Mouse (Mus musculus): ENCODE results near the gene Pitpna.
"Not testable (repeated sequence)": the region's sequence is repeated elsewhere in the genome, so short reads cannot be mapped to it uniquely, and the experiment has no call there.

Gene Pitpna

GRCm38 (mm10) chr11:75594431-75594830 is 6.5 kb downstream of the Pitpna start:
- DNase-seq, result no peak

- DNase-seq, result no peak
These were observed 7.5 kb downstream of the Pitpna start for GRCm38 (mm10) chr11:75595404-75595803.

DNA sequence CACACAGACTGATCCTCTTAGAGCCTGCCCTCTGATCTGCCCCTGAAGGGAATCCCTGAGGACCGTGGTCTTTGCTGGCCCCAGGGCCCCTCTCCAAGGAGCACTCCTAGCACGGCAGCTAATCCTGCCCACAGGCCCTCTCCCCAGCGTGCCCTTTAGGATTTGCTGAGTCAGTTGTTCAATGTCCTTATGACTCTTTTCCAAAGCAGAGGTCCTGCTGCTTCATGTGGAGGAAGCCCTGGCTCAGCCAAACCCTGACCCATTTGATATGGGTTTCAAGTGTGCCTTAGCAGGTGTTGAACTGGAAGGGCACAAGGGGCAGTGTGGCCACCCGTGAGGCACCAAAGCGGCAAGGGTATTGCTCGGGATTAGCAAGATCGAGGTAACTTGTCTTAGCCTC is 7.9 kb downstream of the Pitpna start:
- no peak for DNase-seq

GRCm38 (mm10) chr11:75596726-75597255 is 8.9 kb downstream of the Pitpna start:
- no peak for DNase-seq

DNA sequence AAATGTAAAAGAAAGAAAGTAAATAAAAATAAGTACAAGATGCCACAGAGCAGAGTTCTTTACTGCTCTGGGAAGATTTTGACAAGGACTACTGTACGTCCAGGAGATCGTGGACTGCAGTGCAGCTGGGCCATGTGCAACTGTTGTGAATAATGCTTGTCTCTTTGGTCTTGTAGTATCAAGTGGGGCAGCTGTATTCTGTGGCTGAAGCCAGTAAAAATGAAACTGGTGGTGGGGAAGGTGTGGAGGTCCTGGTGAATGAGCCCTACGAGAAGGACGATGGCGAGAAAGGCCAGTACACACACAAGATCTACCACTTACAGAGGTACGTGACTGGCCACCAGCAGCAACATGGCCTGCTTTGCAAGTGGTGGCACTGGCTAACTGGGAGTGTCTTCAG is 10.1 kb downstream of the Pitpna start:
- no peak for DNase-seq

GRCm38 (mm10) chr11:75599802-75600201 is 11.9 kb downstream of the Pitpna start:
- not testable (repeated sequence) for DNase-seq

DNA sequence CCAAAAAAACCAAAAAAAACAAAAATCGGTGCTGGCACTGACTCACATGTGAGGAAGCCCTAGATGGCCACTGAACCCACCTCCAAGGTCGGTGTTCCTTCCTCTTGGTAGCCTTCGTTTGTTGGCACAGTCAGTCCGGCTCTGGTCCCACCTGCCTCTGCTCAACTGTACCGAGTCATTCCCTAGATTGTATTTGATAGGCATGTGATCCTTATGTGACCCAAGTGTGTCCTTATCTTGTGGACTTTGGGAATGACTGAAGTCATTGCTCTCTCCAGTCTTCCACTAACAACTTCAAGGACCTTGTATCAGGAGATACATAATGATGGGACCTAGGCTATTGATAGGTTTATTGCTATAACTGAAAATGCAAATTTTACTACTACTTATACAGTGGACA is 16.9 kb downstream of the Pitpna start:
- no peak for DNase-seq

- no peak for DNase-seq
These were observed 17.4 kb downstream of the Pitpna start for GRCm38 (mm10) chr11:75605318-75605717.

- no peak for DNase-seq
These were observed 20.9 kb downstream of the Pitpna start for GRCm38 (mm10) chr11:75608776-75609175.

DNA sequence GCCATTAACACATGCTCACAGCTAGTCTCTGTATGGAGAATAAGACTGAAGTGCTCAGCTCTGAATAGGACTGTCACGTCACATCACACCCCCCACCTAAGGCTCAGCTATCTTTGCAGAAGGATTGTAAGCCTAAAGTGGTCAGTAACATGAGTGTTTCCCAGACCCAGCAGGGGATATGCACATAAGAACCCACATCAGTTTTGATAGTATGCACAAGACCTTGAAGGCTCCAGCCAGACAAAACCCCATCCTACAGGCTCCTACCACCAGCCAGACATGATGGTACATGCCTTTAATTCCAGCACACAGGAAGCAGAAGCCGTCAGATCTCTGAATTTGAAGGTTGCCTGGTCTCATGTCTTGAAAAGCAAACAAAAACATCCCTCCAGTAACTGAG is 22.1 kb downstream of the Pitpna start:
- no peak for DNase-seq

DNA sequence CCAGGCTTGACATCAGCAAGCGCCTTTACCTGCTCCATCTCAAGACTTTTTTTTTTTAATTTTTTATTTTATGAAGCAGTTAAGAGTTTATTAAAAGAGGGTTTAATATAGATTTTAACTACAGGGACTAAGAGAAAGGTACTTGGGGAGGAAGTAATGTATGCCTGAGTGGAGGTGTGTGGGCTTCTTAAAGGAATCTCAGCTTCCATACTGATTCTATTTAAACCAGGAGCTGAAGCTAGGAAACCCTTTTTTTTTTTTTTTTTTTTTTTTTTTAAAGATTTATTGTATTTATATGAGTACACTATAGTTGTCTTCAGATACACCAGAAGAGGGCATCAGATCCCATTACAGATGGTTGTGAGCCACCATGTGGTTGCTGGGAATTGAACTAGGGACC is 26.9 kb downstream of the Pitpna start:
- no peak for DNase-seq

DNA sequence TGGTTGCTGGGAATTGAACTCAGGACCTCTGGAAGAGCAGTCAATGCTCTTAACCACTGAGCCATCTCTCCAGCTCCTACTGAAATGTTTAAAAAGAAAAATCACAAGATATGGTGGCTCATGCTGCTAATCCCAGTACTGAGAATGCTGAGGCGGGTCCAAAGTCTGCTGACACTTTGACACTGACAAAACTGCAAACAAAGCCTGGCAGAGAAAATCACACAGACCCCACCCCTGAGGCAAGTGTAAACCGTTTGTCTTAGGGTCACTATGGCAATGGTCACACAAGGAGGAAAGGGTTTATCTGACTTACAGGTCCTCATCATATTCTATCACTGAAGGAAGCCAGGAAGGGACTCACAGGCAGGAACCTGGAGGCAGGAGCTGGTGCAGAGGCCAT is 27.7 kb downstream of the Pitpna start:
- DNase-seq, result no peak

GRCm38 (mm10) chr11:75619133-75619532 is 31.2 kb downstream of the Pitpna start:
- no peak for DNase-seq

DNA sequence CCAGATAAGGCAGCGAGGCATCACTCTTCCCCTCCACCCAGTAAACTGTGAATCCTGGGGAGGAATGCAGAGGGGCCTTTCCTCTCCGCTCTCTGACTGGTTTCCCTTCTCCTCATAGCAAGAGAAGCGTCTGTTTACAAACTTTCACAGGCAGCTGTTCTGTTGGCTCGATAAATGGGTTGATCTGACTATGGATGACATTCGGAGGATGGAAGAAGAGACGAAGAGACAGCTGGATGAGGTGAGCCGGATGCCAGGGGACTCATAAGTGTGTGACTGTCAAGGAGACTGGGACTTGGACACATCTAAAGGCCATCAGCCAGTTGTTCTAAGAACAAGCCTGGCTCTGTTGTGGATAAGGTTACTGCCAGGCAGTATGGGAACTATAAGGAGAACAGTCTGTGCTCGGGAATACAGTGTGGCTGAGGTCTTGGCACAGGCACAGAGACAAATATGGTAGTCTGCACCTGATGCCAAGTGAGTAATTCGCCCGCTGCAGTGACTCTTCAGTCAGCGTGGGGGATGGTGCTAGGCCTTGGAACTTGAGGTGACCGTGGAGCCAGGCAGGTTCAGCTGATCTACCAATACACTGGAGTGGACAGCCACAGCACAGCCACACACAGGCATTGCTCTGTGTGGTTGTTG is 32.4 kb downstream of the Pitpna start:
- DNase-seq, result peak; percentile 79

DNA sequence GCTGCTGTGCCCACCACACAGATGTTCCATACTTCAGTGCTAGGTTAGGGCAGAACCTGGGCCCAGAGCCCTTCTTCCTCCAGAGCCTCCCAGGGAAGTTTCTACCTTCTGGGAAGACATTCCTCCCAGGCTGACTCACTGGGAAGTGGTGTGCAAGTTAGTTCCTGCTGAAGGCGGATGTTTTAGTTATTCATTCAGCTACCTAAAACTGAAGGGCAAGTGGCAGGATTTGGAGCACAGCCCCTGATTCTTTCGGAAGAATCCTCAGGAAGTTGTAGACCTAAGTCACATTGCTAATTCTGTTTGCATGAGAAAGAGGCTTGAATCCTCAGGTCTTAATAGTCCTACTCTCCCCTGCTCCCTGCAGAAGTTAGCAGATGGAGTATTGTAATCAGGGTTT is 33.5 kb downstream of the Pitpna start:
- no peak for DNase-seq

DNA sequence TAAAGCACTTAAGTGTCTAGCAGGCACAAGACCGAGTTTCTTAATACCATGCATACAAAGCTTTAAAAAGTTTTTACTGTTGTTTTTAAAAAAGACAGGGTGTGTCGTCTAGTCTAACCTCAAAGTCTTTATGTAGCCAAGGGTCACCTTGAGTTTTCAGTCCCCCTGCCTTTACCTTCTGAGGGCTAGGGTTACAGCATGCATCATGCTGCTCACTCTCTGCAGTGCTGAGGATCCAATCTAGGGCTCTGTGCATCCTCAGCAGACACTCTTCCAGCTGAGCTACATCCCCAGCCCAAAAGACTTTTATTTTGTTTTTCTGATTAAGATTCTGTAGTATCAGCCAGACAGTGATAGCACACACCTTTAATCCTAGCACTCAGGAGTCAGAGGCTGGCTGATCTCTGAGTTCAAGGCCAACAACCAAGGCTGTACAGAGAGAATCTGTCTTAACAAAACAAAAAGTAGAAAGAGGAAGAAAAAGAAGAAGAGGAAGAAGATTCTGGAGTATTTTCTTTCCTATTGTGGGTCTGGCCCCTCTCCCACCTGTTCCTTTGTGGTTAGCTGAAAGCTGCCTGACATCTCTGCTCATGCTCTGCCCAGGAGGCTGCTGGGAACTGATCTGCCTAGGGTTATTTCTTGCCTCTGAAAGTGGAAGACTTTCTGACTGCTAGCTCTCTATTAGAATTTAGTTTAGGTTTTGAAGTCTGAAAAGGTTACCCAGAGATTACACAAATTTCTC is 34.9 kb downstream of the Pitpna start:
- DNase-seq, result no peak

GRCm38 (mm10) chr11:75624102-75624554 is 36.2 kb downstream of the Pitpna start:
- no peak for DNase-seq

DNA sequence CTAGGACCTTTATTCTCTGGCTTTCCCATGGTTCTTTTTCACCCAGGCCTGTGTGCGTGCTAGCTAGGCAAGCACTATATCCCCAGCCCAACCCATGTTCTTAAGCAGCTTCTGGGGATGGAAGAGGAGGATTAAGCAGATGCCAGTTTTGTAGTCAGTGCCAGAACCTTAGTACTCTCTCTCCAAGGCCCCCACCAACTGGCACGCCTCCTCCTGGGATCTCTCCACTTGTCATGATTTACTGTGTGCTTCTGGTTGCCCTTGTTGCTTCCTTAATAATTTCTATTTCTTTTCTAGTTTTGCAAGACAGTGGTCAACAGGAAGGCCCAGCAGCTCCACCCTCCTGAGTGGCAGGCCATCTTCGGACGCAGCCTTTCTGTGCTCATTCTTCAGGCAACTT is 37.9 kb downstream of the Pitpna start:
- DNase-seq, result no peak

- DNase-seq, result no peak
These were observed 42.2 kb downstream of the Pitpna start for GRCm38 (mm10) chr11:75630098-75630497.

GRCm38 (mm10) chr11:75630645-75631229 is 42.8 kb downstream of the Pitpna start, which contains the start of gene Inpp5k:
Inpp5k (plus strand) TSS chr11:75630988.
- peak; percentile 98 for DNase-seq

- DNase-seq, result peak; percentile 55
These were observed 43.8 kb downstream of the Pitpna start for GRCm38 (mm10) chr11:75631561-75632225.

GRCm38 (mm10) chr11:75632921-75633320 is 45.0 kb downstream of the Pitpna start:
- DNase-seq, result no peak

DNA sequence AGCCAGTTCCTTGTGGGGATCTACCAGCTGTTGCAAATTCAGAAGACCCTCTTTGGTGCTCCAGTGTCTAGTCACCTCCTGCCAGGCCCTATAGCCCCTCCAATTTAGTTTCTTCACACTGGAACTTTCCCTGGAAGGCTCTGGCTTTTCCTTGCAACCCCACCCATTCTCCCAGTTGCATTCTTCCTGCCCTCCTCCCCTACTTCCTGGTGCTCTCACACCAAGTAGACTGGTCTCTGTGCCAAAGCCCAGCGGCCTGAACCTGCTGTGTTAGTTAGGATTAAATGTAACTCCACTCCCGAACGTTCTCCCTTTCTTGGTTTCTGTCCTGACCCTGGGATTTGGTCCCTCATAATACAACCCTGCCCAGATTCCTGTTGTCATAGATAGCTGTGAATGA is 46.9 kb downstream of the Pitpna start:
- DNase-seq, result no peak
